Mouse (Mus musculus) ovary, adult 18-20 months (tissue): ENCODE measurements around the gene Cnr1.
A peak's percentile ranks its signal among the peaks of the same experiment; 100 is the strongest.

ENCODE experiments used
- DNase-seq: peaks from one replicate; pipeline ENCODE4 v3.0.0; 2022; ENCODE audit warnings: low spot score, mixed read lengths

The Cnr1 gene

DNA sequence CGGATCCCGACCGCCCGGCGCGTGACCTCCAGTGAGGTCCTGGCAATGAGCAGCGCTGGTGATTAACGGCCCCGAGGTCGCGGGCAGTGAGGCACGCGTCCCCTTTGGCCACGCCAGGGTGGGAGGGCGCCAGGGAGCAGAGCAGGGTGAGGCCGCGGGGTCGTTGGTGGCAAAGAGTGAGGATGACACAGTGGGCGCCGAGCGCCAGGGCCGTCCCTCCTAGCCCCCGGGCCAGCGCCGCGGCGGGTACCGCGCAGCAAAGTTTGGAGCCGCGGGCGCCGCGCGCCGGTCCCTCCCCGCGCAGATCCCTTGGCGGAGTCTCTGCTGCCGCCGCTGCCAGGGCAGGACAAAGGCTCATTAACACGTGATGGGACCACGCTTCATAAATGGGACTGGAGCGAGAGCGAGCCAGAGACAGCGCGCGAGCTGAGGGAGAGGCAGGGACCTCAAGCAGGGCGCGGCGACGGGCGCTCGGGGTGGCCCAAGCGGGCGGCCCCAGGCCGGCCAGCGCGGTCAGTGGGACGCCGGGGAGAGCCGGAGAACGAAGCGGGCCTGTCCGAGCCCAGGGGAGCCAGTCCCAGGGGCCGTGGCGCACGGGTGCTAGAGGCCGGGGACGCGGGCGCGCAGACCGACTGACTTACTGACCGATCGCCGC is at the start of gene Cnr1:
TSS of gene Cnr1 (plus strand) at position 360 of the 655 bp plus-strand sequence.
- peak; percentile 65 for DNase-seq

DNA sequence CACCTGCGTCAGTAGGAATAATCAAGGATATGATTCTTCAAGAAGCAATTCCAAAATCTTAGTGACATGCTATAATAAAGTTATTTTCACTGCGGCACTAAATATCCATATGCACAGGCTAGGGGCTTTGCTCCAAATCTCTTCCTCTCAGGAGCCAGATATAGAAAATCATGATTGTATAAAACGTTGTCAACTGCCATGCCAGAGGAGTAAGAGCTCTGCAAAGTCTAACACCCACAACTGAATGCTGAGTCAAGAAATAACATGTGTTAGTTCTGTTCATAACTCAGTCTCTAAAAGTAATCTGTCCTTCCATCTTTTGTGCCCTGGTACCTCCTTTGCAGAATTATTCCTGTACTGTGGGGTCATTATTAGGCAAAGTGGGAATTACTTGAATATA is 44.4 kb upstream of the Cnr1 start:
- no peak for DNase-seq

DNA sequence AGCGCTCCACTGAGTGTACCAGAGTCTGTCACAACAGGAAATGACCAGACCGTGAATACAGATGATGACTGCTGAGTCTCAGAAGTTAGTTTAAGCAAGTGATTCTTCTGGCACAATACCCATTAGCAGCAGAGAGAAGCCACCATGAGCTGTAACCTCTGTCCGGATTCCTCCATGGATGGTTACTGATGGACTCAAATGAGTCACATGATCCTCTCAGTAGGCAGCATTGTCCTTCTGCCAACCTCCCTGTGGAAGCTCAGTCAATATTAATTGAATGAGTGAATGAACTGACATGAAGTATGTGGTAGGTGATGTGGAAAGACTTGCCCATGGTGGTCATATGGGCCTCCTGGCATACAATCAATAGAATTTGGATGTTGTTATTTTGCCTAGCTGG is 38.4 kb upstream of the Cnr1 start:
- DNase-seq: no peak

DNA sequence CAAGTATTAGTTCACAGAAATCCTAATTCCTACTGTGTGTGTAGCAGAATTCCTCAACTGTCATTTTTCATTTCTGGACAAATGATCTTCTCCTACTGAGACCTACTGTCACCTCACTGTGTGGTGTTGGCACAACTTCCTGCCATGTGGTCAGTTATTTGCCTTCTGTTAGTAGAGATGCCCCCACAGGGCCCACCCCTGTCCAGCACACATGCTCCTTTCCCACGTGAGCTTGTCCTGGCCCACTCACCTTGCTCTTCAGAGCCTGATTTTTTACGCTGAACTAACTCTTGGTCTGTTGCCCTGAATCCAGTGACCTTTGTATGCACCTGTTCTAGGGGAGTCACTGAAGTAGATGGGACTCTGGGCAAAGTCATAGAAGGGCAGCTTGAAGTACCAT is 34.4 kb upstream of the Cnr1 start:
- no peak for DNase-seq

DNA sequence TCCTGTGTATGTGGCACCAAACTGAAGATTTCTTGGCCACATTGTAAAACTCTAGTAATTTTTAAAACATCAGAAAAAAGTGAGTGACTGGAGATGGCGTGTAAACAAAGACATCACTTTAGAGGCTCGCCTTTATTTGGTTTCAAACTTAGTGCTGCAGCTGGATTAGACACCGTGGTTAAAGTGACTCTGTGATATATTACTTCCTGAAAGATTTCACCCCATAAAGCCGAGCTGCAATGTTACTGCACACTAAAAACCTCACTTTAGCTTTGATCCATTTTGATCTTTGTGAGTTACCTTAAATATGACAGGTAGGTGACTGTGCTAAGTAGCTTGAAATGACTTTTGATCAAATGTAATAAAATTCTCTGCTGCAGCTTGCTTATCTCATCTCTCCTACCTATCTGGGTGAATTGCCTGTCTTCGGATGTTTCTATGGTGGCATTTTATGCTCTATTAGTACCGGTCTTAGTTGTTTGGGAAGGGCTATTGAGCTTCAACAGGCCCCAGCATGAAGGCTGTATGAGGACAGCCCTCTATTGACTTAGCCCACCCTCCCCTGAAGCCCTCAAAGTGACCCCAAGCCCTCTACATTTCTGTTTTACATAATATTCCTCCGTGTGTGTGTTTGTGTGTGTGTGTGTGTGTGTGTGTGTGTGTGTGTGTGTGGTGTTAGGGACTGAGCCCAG is 32.1 kb upstream of the Cnr1 start:
- DNase-seq: no peak

DNA sequence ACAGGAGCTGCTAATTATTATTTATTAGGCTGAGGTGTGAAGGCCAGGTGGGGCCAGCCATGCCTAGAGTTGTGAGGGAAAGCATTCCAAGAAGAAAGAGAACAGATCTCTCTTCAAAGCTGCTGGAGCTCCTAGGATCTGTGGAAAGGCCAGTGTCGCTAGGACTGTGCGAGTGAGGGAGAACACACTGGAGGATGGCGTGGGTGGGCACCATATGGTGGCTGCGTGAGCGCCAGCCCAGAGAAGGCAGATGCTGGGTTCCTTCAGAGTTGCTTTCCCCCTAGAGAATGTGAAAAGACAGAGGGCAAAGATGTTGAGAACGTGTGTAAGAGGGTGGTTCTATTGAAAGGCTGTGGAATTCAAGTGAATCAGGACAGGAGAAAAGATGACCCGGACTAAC is 30.6 kb upstream of the Cnr1 start:
- DNase-seq: no peak

DNA sequence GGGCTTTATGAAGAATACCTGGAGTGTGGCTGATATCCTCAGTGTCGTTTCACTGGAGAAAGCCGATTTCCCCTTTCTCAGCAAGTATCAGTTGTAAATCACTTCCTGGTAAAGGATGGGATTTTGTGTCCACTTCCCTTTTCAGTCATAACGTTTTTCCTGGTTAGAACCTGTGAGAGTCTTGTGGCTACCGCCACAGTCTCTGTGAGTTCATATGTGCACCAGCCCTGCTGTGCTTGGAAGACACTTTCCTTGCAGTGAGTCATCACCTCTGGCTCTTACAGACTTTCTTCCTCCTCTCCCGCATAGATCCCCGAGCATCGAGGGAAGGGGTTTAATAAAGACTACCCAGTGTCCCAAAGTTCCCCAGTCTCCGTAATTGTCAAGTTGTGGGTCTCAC is 29.3 kb upstream of the Cnr1 start:
- DNase-seq: no peak

DNA sequence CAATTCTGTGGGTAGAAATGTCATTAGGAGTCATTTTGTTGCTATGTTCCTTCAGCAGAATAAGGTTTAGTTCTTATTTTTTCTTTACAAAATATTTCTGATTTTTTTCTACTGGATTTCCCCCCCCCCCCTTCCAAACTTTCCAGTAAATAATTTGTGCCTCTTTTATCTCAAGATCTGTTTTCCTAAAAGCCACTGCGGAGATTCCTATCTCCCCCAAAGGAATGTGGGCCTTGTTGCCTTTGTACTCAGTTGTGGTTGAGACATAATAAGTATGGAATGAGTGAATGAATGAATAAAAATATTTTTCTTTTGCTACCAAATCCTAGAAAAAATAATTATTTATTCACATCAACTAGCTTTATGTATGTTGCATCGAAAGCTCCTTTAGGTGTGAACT is 28.9 kb upstream of the Cnr1 start:
- no peak for DNase-seq

DNA sequence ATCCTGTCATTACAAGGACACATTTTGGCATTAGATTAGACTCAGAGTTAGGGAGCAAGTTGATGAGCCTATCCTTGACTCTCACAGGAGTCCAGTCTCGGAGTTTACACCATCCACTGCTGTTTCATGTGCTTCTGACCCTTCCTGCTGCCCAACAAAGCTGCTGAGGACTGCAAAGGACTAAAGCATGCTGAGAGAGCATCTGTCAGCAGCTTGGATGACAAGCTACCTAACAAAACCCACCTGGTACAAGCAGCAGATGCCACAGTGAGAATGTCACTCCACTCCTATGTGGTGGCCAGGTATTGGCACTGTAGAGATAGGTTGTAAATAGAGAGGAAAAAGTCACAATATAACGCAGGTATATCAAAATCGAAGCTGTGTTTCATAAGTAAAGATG is 22.7 kb upstream of the Cnr1 start:
- DNase-seq: no peak

DNA sequence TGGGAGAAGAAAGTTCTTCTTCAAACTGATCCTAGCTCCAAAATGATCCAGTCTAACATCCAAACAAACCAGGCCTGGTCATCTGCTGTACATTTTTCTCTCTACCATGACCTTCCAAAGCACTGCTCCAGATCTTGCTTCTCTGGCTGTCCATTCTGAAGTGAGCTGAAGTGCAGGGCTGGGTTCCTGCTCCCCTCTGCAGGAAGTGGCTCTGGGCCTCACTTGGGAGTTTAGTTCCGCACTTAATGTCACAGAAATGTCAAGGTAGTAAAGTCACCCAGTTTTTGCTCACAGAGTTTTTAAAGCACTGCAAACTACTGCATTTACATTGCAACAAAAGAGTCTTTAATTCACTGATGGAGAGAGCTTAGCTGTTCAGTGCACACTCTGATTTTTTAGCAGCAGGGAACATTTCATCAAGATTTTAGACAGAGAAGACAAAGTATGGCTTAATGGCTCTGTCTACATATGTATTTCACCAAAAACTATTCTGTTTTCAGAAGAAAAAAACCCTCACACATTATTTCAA is 20.5 kb upstream of the Cnr1 start:
- no peak for DNase-seq

DNA sequence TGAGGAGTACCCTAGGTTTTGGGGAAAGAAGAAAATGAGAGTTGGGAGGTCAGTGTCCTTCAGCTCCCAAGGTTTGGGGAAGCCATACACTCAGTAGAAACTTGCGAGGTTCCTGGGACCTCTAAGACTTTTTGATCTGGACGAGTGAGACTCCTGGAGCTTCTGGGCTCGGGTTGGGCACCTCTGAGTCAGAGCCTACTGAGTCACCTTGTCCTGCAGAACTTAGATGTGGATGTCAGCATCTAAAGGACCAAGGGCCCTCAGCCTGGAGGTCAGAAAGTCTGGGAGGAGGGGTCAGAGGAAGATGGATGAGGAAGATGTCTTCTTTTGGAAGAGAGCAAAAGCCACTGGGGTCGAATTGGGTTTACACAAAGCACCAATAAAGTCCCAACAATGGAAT is 19.6 kb upstream of the Cnr1 start:
- no peak for DNase-seq

DNA sequence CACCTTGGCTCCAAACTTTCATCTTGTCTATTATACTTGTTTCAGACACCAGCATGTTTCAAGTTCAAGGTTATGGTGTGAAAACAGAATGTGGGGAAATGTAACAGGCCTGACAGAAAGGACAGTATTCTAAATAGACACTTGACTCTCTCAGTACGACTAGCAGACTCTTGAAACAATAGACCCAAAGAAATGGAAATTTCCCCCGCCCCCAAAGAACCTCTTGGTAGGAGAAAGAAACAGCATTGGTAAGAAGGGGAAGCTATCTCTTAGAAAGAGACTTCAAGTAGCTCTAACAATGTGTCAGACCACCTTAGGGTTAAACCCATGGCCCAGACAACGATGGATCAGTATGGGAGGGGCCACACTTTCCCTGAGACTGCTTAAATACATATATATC is 15.6 kb upstream of the Cnr1 start:
- DNase-seq: no peak

DNA sequence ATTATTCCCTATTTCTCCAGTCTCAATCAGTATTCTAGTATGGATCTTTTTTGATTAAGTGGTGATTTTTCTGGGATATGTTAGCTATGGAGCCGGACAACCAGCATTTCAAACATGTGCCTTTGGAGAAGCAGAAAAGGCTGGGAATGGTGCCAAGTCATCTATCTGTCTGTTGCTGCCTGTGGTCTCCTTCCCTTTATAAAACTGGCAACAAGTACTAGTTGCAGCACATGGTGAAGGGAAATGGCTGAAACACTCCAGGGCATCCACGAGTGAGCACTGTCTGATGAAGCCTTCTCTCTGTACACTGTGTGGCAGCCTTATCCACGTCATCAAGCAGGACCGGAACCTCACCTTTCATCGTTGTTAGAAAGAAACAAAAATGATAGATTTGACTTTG is 8.7 kb upstream of the Cnr1 start:
- no peak for DNase-seq

DNA sequence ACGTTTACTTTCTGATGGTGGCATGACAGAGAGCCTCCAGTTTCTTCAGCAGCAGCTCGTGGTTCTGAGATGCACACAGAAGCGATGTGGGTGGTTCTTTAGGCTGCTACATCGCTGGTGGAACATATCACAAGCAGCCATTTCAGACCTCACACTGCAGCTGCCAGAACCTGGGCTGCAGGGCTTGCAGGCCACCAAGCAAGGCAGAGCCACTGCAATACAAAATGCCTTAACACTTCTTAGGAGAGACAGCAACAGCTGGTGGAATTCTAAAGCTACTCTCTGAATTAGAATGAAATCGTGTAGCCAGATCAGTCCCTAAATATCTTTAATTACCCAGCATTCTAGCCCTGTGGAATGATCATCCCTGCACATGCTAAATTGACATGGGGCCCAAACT is 3.6 kb upstream of the Cnr1 start:
- DNase-seq: no peak

DNA sequence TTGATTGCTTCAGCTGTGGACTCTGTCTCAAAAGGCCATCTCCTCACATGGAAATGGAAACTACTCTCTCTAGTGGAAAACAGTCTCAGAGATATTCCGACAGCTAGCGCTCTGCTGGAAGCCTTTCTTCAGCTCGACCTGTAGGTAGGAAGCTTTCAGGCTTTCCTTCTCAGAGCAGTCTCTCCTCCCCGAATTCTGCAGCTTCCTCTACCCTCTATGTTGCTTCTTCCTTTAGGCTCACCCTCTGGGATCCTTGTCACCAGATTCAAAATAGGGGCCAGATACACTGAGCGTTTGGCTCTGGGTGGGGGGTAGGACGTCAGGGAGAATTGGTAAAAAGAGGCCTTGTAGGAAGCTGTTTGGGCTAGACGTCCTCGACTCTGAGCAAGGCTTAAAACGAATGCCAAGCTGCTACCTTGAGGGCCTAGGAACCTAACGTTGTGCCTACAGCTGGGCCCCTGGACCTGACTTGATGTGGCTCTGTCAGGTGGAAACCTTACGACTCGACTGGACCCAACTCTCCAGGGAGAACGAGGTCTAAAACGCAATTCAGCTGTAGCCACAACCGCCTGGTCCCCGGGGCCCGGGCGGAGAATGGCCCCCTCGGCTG is 1.1 kb upstream of the Cnr1 start:
- no peak for DNase-seq

DNA sequence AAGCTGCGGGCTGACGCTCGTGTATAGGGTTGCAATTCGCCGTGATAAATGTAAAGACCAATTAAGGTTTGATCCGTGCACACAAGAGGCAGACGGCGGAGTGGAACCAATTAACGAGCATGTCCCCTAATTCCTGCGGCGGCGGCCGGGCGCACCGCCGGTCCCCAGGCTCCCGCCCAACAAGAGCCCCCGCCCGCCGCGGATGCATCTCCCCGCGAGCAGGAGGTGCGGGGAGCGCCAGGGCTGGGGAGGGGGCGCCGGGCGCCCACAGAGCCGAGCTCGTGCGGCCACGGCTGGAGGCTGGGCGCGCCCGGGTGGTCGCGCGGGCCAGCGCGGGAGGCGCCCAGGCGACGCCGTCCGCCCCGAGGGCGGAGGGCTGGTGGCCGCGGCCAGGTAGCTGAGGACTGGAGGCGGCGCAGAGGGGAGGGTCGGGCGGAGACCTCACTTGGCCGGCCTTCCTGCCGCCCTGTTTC is 596 bp upstream of the Cnr1 start:
- DNase-seq: no peak

DNA sequence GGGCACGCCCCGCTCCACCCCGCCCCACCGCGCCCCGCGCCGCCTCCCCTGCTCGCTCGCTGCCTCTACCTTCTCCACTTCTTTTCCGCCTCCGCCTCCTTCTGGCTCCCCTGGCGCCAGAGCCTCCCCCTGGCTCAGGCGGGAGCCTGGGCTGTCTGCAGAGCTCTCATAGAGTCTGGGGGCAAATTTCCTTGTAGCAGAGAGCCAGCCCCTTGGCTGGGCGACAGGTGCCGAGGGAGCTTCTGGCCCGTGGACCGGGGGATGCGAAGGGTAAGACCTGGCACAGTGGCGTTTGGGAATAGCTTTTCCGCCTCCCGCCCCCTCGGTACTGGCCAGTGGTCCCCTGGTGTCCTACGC is 474 bp downstream of the Cnr1 start:
- DNase-seq: no peak

DNA sequence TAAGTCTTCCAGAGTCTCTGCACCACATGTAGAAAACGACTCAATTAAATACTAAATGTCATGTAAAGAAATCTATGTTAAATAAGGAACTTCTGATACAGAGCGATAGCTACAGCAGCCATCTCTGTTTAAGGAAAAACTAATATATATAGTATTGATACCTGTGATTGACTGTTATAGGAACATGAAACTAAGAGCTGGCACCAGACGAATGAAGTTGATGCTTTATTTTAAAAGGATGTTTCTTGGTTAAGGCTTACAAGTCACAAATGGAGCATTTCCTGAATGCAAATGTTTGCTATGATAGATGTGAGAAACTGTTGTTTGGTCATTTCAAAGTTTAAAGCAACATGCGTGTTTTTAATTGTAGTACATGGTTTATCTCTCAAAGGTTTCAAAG is 1.1 kb downstream of the Cnr1 start:
- DNase-seq: no peak

DNA sequence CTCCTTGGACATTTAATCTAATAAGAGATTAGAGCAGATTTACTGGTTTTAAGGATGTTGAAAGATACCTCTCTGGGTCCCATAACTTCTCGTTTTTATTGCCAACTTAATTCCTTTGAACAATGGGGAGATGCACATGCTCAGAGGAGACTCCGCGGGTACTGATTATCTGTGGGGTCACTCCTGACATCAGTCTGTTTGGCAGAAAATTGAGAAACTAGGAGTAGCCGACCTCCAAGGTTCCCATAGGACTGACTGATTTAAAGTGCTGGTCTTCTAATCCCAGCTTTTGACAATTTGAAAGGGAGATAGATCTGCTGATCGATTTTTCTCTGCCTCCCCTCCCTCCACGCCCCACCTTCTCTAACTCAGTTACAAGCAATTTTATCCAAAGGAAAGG is 1.6 kb downstream of the Cnr1 start:
- no peak for DNase-seq

DNA sequence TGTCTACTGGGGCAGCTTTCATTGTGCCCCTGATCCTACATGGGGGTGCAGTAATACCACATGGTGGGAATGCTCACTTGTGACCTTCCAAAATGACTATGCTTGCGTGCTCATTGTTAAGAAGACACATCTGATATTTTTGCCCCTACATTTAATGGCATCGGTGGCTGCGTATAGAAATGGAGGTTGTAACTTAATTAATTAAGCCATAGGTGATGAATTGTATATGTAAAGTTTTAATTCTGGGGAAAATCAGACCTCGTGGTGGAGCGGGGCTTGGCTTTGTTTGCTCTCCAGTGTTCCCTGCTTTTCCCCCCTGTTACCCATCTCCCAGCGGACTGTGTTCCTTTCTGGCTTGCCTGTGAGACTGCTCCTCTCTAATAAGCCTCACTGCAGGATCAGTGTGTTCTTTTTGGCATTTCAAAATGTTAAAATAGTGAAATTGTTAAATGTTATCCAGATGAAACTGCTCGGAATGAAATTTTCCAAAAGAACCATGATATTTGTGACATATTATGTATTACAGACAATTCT is 2.4 kb downstream of the Cnr1 start:
- DNase-seq: no peak

DNA sequence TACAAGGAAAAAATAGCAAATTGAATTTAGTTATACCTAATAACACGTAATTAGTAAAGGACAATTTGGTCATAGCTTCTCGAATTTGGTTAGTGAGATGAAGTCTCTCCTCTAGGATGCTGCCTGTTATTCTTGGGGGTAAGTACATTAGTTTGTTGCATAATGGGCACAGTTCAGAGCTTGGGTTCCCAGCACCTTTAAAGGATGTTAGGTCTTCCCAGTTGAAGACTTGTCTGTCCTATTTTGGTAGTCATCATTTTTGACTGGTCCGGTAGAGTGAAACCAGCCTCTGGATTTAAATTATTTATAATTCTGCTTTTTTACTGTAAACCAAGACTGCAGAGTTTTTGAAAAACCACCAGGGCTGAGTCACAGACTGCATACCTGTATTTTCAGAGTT is 3.3 kb downstream of the Cnr1 start:
- no peak for DNase-seq

DNA sequence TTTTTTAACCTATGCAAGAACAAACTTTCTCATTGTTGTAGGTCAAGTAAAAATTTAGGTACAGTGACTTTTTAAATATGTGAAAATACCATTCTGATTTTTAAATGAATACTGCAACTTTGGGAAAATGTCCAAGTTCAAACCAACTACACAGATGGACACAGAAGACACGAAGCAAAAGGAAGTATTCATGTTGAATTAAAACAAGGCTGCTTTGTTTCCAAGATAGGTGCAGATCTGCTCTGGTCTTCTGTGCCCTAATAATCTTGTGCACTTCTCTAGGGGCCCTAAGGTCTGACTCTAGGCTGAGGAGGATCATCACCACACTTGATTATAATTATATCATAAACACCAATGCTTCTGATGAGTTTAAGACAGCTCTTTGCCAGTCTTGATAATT is 4.1 kb downstream of the Cnr1 start:
- DNase-seq: no peak

DNA sequence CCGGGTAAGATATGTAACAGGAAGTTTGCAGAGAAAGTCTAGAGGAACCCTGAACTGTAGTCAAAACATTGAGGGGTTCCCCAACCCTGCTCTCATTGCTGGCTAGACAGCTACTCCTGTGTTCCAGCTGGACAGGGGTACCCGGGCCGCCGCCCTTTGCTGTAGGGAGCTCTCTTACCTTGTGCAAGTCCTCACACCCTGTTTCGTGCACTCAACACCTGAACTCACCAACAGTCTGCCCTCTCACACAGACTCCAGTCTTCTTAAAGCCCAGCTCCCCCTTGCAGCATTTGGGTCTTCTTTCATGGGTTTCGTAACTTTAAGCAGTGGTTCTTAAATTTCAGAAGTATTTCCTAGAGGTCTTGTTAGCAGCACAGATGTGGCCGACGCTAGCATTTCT is 7.0 kb downstream of the Cnr1 start:
- DNase-seq: no peak
